Mouse (Mus musculus): ENCODE results near the gene Ifi207.
A peak's percentile ranks its signal among the peaks of the same experiment; 100 is the strongest.
"Not testable (repeated sequence)": the region's sequence is repeated elsewhere in the genome, so short reads cannot be mapped to it uniquely, and the experiment has no call there.

Gene Ifi207

DNA sequence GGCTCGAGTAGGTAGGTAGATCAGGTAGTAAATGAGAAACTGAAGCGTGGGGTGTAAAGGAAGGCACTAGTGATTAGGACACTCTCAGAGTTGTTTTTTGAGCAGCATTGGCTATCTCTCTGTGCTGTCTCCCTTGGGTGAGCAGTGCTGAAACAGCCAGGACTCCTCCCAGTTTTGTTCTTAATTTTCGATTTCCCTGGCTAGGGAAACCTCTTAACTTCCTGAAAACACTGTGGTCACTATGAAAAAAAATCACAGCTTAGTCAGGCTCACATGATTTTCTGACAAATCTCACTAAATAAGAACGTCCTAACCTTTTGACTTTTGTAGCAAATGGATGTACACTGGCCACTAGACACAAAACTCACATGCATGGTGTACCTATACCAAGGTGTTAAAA is at the start of gene Ifi207:
Gene Ifi207, minus strand, starts transcription at position 92 of the 400 bp plus-strand sequence.
- DNase-seq (ENCODE audit: extremely low spot score): no peak

GRCm38 (mm10) chr1:173773457-173773856 is 31.9 kb upstream of the Ifi207 start:
- not testable (repeated sequence) for DNase-seq (ENCODE audit: extremely low spot score)

DNA sequence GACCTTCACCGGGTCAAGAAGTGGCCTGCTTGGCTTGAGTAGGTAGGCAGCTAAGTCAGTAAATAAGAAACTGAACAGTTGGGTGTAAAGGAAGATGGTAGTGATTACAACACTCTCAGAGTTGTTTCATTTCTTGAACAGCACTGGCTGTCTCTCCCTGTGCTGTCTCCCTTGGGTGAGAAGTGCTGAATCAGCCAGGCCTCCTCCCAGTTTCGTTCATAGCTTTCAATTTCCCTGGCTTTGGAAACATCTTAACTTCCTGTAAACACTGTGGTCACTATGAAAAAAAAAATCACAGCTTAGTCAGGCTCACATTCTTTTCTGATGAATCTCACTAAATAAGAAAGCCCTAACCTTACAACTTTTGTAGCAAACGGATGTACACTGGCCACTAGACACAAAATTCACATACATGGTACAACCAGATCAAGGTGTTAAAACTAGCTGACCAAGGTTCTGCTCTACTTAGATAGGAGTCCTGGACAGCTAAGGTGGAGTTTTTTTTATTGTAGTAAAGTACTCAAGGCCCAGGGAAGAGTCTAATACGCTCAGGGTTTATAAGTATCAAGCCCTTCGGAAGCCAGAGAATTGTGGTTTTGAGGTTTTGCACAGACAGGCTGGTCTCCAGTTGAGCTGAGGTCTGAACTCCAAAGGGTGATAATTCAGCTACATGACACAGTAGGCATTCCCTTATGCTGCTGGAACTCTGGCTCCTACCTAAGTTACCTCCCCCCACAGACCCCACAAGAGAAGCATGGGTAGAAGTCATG is 25.5 kb upstream of the Ifi207 start, which contains the start of gene Ifi204:
Gene Ifi204, minus strand, starts transcription at position 96 of the 770 bp plus-strand sequence.
- not testable (repeated sequence) for DNase-seq (ENCODE audit: extremely low spot score)

DNA sequence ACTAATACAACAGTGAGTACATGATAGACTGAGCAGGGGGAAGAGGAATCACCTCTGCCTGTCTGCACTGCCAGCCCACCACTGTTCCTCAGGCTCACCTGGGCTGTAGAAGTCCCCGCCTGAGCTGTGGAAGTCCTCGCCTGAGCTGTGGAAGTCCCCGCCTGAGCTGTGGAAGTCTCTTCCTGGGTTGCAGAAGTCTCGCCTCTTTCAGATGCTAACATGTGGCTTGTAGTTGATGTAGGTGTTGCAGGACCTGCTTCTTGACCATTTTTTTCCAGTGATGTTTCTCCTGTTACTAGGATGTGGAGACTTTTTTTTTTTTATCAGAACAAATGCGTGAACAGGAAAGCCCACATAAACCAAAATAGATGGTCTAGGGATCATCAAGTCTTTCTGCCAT is 18.5 kb upstream of the Ifi207 start:
- not testable (repeated sequence) for DNase-seq (ENCODE audit: extremely low spot score)

GRCm38 (mm10) chr1:173742262-173742661 is 715 bp upstream of the Ifi207 start:
- DNase-seq (ENCODE audit: extremely low spot score): no peak

GRCm38 (mm10) chr1:173740537-173740936 is 1.0 kb downstream of the Ifi207 start:
- no peak for DNase-seq (ENCODE audit: extremely low spot score)

GRCm38 (mm10) chr1:173736986-173737385 is 4.6 kb downstream of the Ifi207 start:
- DNase-seq (ENCODE audit: extremely low spot score): no peak

DNA sequence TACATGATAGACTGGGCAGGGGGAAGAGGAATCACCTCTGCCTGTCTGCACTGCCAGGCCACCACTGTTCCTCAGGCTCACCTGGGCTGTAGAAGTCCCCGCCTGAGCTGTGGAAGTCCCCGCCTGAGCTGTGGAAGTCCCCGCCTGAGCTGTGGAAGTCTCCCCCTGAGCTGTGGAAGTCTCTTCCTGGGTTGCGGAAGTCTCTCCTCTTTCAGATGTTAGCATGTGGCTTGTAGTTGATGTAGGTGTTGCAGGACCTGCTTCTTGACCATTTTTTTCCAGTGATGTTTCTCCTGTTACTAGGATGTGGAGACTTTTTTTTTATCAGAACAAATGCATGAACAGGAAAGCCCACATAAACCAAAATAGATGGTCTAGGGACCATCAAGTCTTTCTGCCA is 6.5 kb downstream of the Ifi207 start:
- not testable (repeated sequence) for DNase-seq (ENCODE audit: extremely low spot score)

DNA sequence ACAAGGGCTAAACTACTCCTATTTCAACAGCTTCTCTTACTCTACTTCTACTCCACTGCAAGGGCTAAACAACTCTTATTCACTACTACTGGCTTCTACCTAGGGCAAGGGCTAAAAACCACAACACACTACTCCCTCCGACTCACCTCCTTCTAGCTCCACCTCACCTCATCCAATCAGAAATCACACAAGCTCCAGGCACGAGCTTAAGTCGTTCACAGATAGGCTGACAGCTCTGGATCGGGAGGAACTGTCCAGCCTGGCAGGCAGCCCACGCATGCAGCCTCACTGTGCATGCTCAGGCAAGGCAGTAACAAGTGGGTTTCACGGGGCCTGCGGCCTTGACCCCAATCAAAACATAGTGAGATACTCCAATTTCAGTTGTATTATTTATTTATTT is 8.3 kb downstream of the Ifi207 start:
- DNase-seq (ENCODE audit: extremely low spot score): peak; percentile 26

DNA sequence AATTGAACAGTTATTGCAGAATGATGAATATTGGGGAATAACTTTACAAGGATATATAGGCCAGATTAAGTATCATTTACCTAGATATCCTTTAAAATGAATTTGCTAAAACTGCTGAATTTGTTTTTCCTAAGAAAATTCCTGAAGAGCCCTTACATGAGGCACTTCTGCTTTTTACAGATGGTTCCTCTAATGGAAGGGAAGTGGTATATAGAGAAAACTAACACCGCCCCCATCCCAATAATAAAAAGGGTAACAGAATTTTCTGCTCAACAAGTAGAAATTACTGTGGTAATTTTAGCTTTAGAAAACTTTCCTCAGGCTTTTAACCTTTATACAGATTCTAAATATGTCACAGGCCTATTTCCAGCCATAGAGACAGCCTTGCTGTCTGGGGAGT is 47.3 kb downstream of the Ifi207 start:
- DNase-seq (ENCODE audit: extremely low spot score): no peak

DNA sequence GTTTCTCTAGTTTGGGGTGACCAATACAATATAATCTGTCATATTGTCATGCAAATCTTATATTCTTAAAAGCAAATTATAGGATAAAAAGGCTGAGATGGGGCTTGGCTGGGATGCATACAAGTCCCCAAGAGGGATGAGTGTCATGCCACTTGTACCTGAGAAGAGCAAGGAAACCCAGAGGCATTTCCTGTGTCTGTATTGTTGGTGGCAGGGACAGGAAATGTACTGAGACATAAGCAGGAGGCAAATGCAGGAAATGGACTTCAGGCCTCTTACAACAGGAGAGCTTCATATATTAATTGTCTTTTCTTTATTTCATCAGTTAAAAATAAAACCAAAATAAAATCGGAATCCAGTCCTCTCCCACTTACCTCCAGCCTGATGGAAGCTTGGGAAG is 62.9 kb downstream of the Ifi207 start:
- not testable (repeated sequence) for DNase-seq (ENCODE audit: extremely low spot score)

- not testable (repeated sequence) for DNase-seq (ENCODE audit: extremely low spot score)
These were observed 68.0 kb downstream of the Ifi207 start, which contains the start of gene Ifi208 for GRCm38 (mm10) chr1:173673458-173674097. Gene Ifi208 (plus strand): TSS chr1:173673675.

Measured in embryo, embryonic 9.5 days (tissue).